Mouse (Mus musculus) myocyte (in vitro differentiated cells): ENCODE data around the gene Kdr. TPM values are rescaled to one million over a fixed set of nuclear protein-coding genes. Genes with fewer than 3 reads are reported as not detected.

Experiments
- H3K27me3 ChIP-seq: one replicate; pipeline ENCODE4 v1.6.1; 2011; ENCODE audit not compliant: control insufficient read depth, insufficient read depth, insufficient read length
- H3K36me3 ChIP-seq: one replicate; pipeline ENCODE4 v1.6.1; 2011; ENCODE audit not compliant: control insufficient read depth, insufficient read depth
- H3K4me2 ChIP-seq: one replicate; pipeline ENCODE4 v1.6.1; 2011; ENCODE audit warnings: low read depth, control low read depth
- H3K4me3 ChIP-seq: one replicate; pipeline ENCODE4 v1.5.1; 2011; ENCODE audit warnings: mild to moderate bottlenecking, control low read depth, moderate library complexity
- H3K79me2 ChIP-seq: one replicate; pipeline ENCODE4 v1.6.1; 2011; ENCODE audit not compliant: control insufficient read depth, insufficient read depth
- H3ac ChIP-seq: one replicate; pipeline ENCODE4 v1.6.1; 2011; ENCODE audit not compliant: control insufficient read depth, insufficient read length
- CEBPB ChIP-seq: IDR thresholded peaks from 2 replicates; pipeline ENCODE4 v1.6.1; 2011; ENCODE audit warnings: mild to moderate bottlenecking, moderate library complexity; ENCODE audit not compliant: poor library complexity, insufficient read depth, severe bottlenecking
- E2F4 ChIP-seq: IDR thresholded peaks from one replicate; pipeline ENCODE4 v1.6.1; 2011; ENCODE audit warnings: mild to moderate bottlenecking, control low read depth, moderate library complexity; ENCODE audit not compliant: insufficient read depth
- MAX ChIP-seq: IDR thresholded peaks from one replicate; pipeline ENCODE4 v1.6.1; 2011; ENCODE audit warnings: low read depth, mild to moderate bottlenecking, control low read depth
- MYOD1 ChIP-seq, 3 experiments: IDR thresholded peaks; one replicate each; pipeline ENCODE4 v1.6.1; 2011; ENCODE audit warnings: control low read depth in 2 of 3, low read depth in 2 of 3, mild to moderate bottlenecking in 2 of 3, moderate library complexity in 1 of 3; ENCODE audit not compliant: insufficient read length in 2 of 3, control insufficient read depth in 1 of 3
- MYOG ChIP-seq, 3 experiments: IDR thresholded peaks; one replicate each; pipeline ENCODE4 v1.6.1; 2011; ENCODE audit warnings: control low read depth in 2 of 3, low read depth in 2 of 3, mild to moderate bottlenecking in 2 of 3; ENCODE audit not compliant: insufficient read length in 2 of 3, control insufficient read depth in 1 of 3, insufficient read depth in 1 of 3
- POLR2A ChIP-seq: IDR thresholded peaks from one replicate; pipeline ENCODE4 v1.6.1; 2011; ENCODE audit warnings: low read depth, mild to moderate bottlenecking, control low read depth, moderate library complexity; ENCODE audit not compliant: insufficient read length
- POLR2AphosphoS2 ChIP-seq: IDR thresholded peaks from one replicate; pipeline ENCODE4 v1.6.1; 2011; ENCODE audit warnings: low read depth, control low read depth; ENCODE audit not compliant: insufficient read length
- REST ChIP-seq: IDR thresholded peaks from one replicate; pipeline ENCODE4 v1.6.1; 2011; ENCODE audit warnings: mild to moderate bottlenecking, control low read depth, moderate library complexity; ENCODE audit not compliant: insufficient read depth, insufficient read length
- SRF ChIP-seq: IDR thresholded peaks from one replicate; pipeline ENCODE4 v1.6.1; 2011; ENCODE audit warnings: low read depth; ENCODE audit not compliant: control insufficient read depth, insufficient read length
- TCF12 ChIP-seq: IDR thresholded peaks from one replicate; pipeline ENCODE4 v1.6.1; 2011; ENCODE audit warnings: mild to moderate bottlenecking, control low read depth; ENCODE audit not compliant: poor library complexity, insufficient read depth, severe bottlenecking
- TCF3 ChIP-seq: IDR thresholded peaks from one replicate; pipeline ENCODE4 v1.6.1; 2011; ENCODE audit warnings: low read depth, control low read depth; ENCODE audit not compliant: insufficient read length
- USF1 ChIP-seq: IDR thresholded peaks from one replicate; pipeline ENCODE4 v1.6.1; 2011; ENCODE audit warnings: low read depth, mild to moderate bottlenecking, control low read depth, moderate library complexity
- polyA plus RNA-seq: library from polyadenylated mRNA; unstranded; fragments of >200 nt; fragmentation: generic; extraction: Trizol; gene quantifications from one replicate; pipeline ENCODE4 v1.2.1, GENCODE M21; 2012; ENCODE audit warnings: missing spikeins

Kdr gene
- polyA plus RNA-seq: not detected

- Histone ChIP-seq H3K4me2 (no peak within 1 kb of the TSS), H3K36me3 (no peaks in the 10 kb centered on the region), H3K27me3 (peaks cover 28% of the 10 kb centered on the region), H3K79me2 (no peaks in the 10 kb centered on the region), H3K4me3 (no peak within 1 kb of the TSS), H3ac (no peak within 1 kb of the TSS)
- TF ChIP-seq MYOG (IDR thresholded peaks at IDR 0.05; ENCODE audit: control insufficient read depth in 1 of 3, insufficient read depth in 1 of 3, insufficient read length in 2 of 3, low read depth in 2 of 3): no peak
- no peak for TF ChIP-seq CEBPB
- no peak for TF ChIP-seq SRF
- no peak for TF ChIP-seq E2F4
- no peak for TF ChIP-seq TCF3
- TF ChIP-seq POLR2AphosphoS2: no peak
- TF ChIP-seq USF1: no peak
- no peak for TF ChIP-seq REST
- TF ChIP-seq MYOD1 (IDR thresholded peaks at IDR 0.05; ENCODE audit: control insufficient read depth in 1 of 3, insufficient read length in 2 of 3, low read depth in 2 of 3): no peak
- no peak for TF ChIP-seq POLR2A
- no peak for TF ChIP-seq TCF12
- no peak for TF ChIP-seq MAX
These were observed at the start of gene Kdr for GRCm38 (mm10) chr5:75978374-75979100. Gene Kdr (minus strand): TSS chr5:75978458.

- H3K36me3 ChIP-seq: no peaks in the 10 kb centered on the region
- H3K79me2 ChIP-seq: no peaks in the 10 kb centered on the region
- H3K4me3 ChIP-seq: no peak overlapping the region
- peaks cover 9% of the 10 kb centered on the region for H3K27me3 ChIP-seq
- H3ac ChIP-seq: no peak overlapping the region
- no peak overlapping the region for H3K4me2 ChIP-seq
- TF ChIP-seq E2F4: no peak
- no peak for TF ChIP-seq POLR2AphosphoS2
- TF ChIP-seq POLR2A: no peak
- TF ChIP-seq MYOD1 (IDR thresholded peaks at IDR 0.05; ENCODE audit: control insufficient read depth in 1 of 3, insufficient read length in 2 of 3, low read depth in 2 of 3): no peak
- no peak for TF ChIP-seq CEBPB
- no peak for TF ChIP-seq USF1
- no peak for TF ChIP-seq SRF
- no peak for TF ChIP-seq MYOG (IDR thresholded peaks at IDR 0.05; ENCODE audit: control insufficient read depth in 1 of 3, insufficient read depth in 1 of 3, insufficient read length in 2 of 3, low read depth in 2 of 3)
- TF ChIP-seq TCF12: no peak
- TF ChIP-seq TCF3: no peak
- TF ChIP-seq REST: no peak
- no peak for TF ChIP-seq MAX
These were observed 48.5 kb upstream of the Kdr start for GRCm38 (mm10) chr5:76026805-76027204.

GRCm38 (mm10) chr5:76025996-76026665 lies 47.9 kb upstream of the Kdr start:
- Histone ChIP-seq H3K4me3 (no peak overlapping the region), H3ac (no peak overlapping the region), H3K36me3 (no peaks in the 10 kb centered on the region), H3K4me2 (no peak overlapping the region), H3K79me2 (no peaks in the 10 kb centered on the region), H3K27me3 (peaks cover 9% of the 10 kb centered on the region)
- TF ChIP-seq E2F4: no peak
- no peak for TF ChIP-seq SRF
- no peak for TF ChIP-seq MYOG (IDR thresholded peaks at IDR 0.05; ENCODE audit: control insufficient read depth in 1 of 3, insufficient read depth in 1 of 3, insufficient read length in 2 of 3, low read depth in 2 of 3)
- TF ChIP-seq TCF3: no peak
- no peak for TF ChIP-seq POLR2AphosphoS2
- no peak for TF ChIP-seq MAX
- no peak for TF ChIP-seq MYOD1 (IDR thresholded peaks at IDR 0.05; ENCODE audit: control insufficient read depth in 1 of 3, insufficient read length in 2 of 3, low read depth in 2 of 3)
- no peak for TF ChIP-seq TCF12
- TF ChIP-seq CEBPB: no peak
- no peak for TF ChIP-seq USF1
- no peak for TF ChIP-seq REST
- no peak for TF ChIP-seq POLR2A

GRCm38 (mm10) chr5:76023011-76023773 lies 44.9 kb upstream of the Kdr start:
- no peak for TF ChIP-seq USF1
- no peak for TF ChIP-seq TCF3
- TF ChIP-seq POLR2A: no peak
- no peak for TF ChIP-seq CEBPB
- TF ChIP-seq MYOG (IDR thresholded peaks at IDR 0.05; ENCODE audit: control insufficient read depth in 1 of 3, insufficient read depth in 1 of 3, insufficient read length in 2 of 3, low read depth in 2 of 3): no peak
- no peak for TF ChIP-seq MYOD1 (IDR thresholded peaks at IDR 0.05; ENCODE audit: control insufficient read depth in 1 of 3, insufficient read length in 2 of 3, low read depth in 2 of 3)
- no peak for TF ChIP-seq TCF12
- TF ChIP-seq REST: no peak
- TF ChIP-seq POLR2AphosphoS2: no peak
- no peak for TF ChIP-seq SRF
- no peak for TF ChIP-seq E2F4
- Histone ChIP-seq H3K36me3 (no peaks in the 10 kb centered on the region), H3K4me2 (no peak overlapping the region)

More at GRCm38 (mm10) chr5:76023011-76023773, 44.9 kb upstream of the Kdr start:
- peaks cover 13% of the 10 kb centered on the region for H3K27me3 ChIP-seq
- no peaks in the 10 kb centered on the region for H3K79me2 ChIP-seq
- H3ac ChIP-seq: no peak overlapping the region
- no peak overlapping the region for H3K4me3 ChIP-seq
